Mouse (Mus musculus): ENCODE data around the gene Tpx2.

- TF ChIP-seq CTCF (IDR thresholded peaks at IDR 0.05; ENCODE audit: low read depth, low read length) = no peak
- TF ChIP-seq POLR2A (IDR thresholded peaks at IDR 0.05; ENCODE audit: borderline replicate concordance, low read depth, low read length) = no peak
Measured at GRCm38 (mm10) chr2:152933048-152933447, 85.3 kb downstream of the Tpx2 start, which contains the start of gene Foxs1.

Measured in bone marrow macrophage, adult 2 months (primary cell).